Mouse (Mus musculus) adrenal gland (tissue): ENCODE data around the gene Lipa.

ENCODE experiments used
- intact Hi-C: fragments of 180-260 bp; cut with DNase I; formaldehyde crosslinking; loops from one replicate; pipeline ENCODE4 v1.15.1; 2025

Lipa gene

GRCm38 (mm10) chr19:34526321-34526923, 852 bp downstream of the Lipa start:
- intact Hi-C loops, result no loop called here

GRCm38 (mm10) chr19:34524646-34525045, 2.6 kb downstream of the Lipa start:
- intact Hi-C loops, result no loop called here

- intact Hi-C loops, result no loop called here
Observed at GRCm38 (mm10) chr19:34523106-34523725, 4.1 kb downstream of the Lipa start.

GRCm38 (mm10) chr19:34521978-34522377, 5.3 kb downstream of the Lipa start:
- intact Hi-C loops, result no loop called here

GRCm38 (mm10) chr19:34521361-34521760, 5.9 kb downstream of the Lipa start:
- intact Hi-C loops, result no loop called here

- intact Hi-C loops, result no loop called here
Observed at GRCm38 (mm10) chr19:34520051-34520450, 7.2 kb downstream of the Lipa start.

GRCm38 (mm10) chr19:34519646-34520045, 7.6 kb downstream of the Lipa start:
- intact Hi-C loops, result no loop called here

- intact Hi-C loops, result no loop called here
Observed at GRCm38 (mm10) chr19:34518786-34519185, 8.5 kb downstream of the Lipa start.

GRCm38 (mm10) chr19:34517812-34518594, 9.3 kb downstream of the Lipa start:
- intact Hi-C loops, result no loop called here

- intact Hi-C loops, result no loop called here
Observed at GRCm38 (mm10) chr19:34517197-34517596, 10.1 kb downstream of the Lipa start.

- intact Hi-C loops, result no loop called here
Observed at GRCm38 (mm10) chr19:34516346-34516745, 10.9 kb downstream of the Lipa start.

- intact Hi-C loops, result no loop called here
Observed at GRCm38 (mm10) chr19:34515681-34516080, 11.6 kb downstream of the Lipa start.

GRCm38 (mm10) chr19:34511528-34511927, 15.7 kb downstream of the Lipa start:
- intact Hi-C loops, result no loop called here

- intact Hi-C loops, result no loop called here
Observed at GRCm38 (mm10) chr19:34510717-34511116, 16.6 kb downstream of the Lipa start.

- intact Hi-C loops, result no loop called here
Observed at GRCm38 (mm10) chr19:34505161-34505721, 22.0 kb downstream of the Lipa start.

- intact Hi-C loops, result loop anchor here (5.0 kb wide), 1 partner anchor 137 kb away; no protein-coding TSS in a partner anchor
Observed at GRCm38 (mm10) chr19:34500763-34501162, 26.5 kb downstream of the Lipa start.

- intact Hi-C loops, result loop anchor here (5.0 kb wide), 1 partner anchor 36 kb away; no protein-coding TSS in a partner anchor
Observed at GRCm38 (mm10) chr19:34496353-34496752, 30.9 kb downstream of the Lipa start.

GRCm38 (mm10) chr19:34493859-34494258, 33.4 kb downstream of the Lipa start:
- intact Hi-C loops, result no loop called here

GRCm38 (mm10) chr19:34483547-34483946, 43.7 kb downstream of the Lipa start:
- intact Hi-C loops, result loop anchor here (1.0 to 5.0 kb wide), 2 partner anchors 149 to 241 kb away; no protein-coding TSS in a partner anchor

GRCm38 (mm10) chr19:34474991-34475971, 52.0 kb downstream of the Lipa start, which contains the start of gene Ch25h:
TSS of gene Ch25h (minus strand) at chr19:34475164.
- intact Hi-C loops, result no loop called here
